Mouse (Mus musculus) adrenal gland, adult 2 months (tissue): ENCODE data around the gene Prokr1. TPM values are rescaled to one million over a fixed set of nuclear protein-coding genes. Genes with fewer than 3 reads are reported as not detected.
"Not testable (repeated sequence)": the region's sequence is repeated elsewhere in the genome, so short reads cannot be mapped to it uniquely, and the experiment has no call there.

Source experiments
- DNase-seq: peaks from one replicate; pipeline ENCODE4 v3.0.0; 2021
- long read RNA-seq: library from polyadenylated mRNA; stranded (forward); transcript quantifications from one replicate; pipeline ENCODE4 v2.0.0, GENCODE M21; 2021
- polyA plus RNA-seq: library from polyadenylated mRNA; depleted of rRNA; stranded (reverse); fragments of >200 nt; gene quantifications from 2 replicates; pipeline ENCODE4 v1.2.3, GENCODE M21; 2012; rRNA removed
- total RNA-seq, 2 experiments: library from RNA; stranded (reverse); gene quantifications; 2 replicates each; pipeline ENCODE4 v1.2.3; 2021

The Prokr1 gene
- total RNA-seq (under 1 TPM; 0.37 to 0.93 TPM), polyA plus RNA-seq (0.13 and 0.23 TPM in 2 replicates)
- long read RNA-seq, result 0 reads

- peak; percentile 75 for DNase-seq
These were observed at the start of gene Prokr1 for GRCm38 (mm10) chr6:87590394-87591281. Gene Prokr1 (minus strand): TSS chr6:87590743.

- no peak for DNase-seq
These were observed 47.7 kb upstream of the Prokr1 start for GRCm38 (mm10) chr6:87638134-87638660.

- DNase-seq, result no peak
These were observed 41.6 kb upstream of the Prokr1 start for GRCm38 (mm10) chr6:87632176-87632575.

- not testable (repeated sequence) for DNase-seq
These were observed 38.4 kb upstream of the Prokr1 start for GRCm38 (mm10) chr6:87628936-87629335.

GRCm38 (mm10) chr6:87623151-87623550, 32.6 kb upstream of the Prokr1 start:
- no peak for DNase-seq

- peak; percentile 75 for DNase-seq
These were observed 30.7 kb upstream of the Prokr1 start for GRCm38 (mm10) chr6:87621281-87621680.

- no peak for DNase-seq
These were observed 27.5 kb upstream of the Prokr1 start for GRCm38 (mm10) chr6:87618021-87618420.

- DNase-seq, result no peak
These were observed 25.1 kb upstream of the Prokr1 start for GRCm38 (mm10) chr6:87615696-87616083.

- DNase-seq, result peak; percentile 54
These were observed 24.5 kb upstream of the Prokr1 start for GRCm38 (mm10) chr6:87614794-87615695.

- DNase-seq, result peak; percentile 70
These were observed 9.3 kb upstream of the Prokr1 start for GRCm38 (mm10) chr6:87599825-87600224.

- DNase-seq, result no peak
These were observed 6.7 kb upstream of the Prokr1 start for GRCm38 (mm10) chr6:87597116-87597833.

- DNase-seq, result no peak
These were observed 3.6 kb upstream of the Prokr1 start for GRCm38 (mm10) chr6:87594188-87594587.

GRCm38 (mm10) chr6:87589718-87590393, 687 bp downstream of the Prokr1 start:
- DNase-seq, result no peak

GRCm38 (mm10) chr6:87583991-87584390, 6.6 kb downstream of the Prokr1 start:
- no peak for DNase-seq

GRCm38 (mm10) chr6:87583183-87583611, 7.3 kb downstream of the Prokr1 start:
- no peak for DNase-seq

GRCm38 (mm10) chr6:87582456-87582855, 8.1 kb downstream of the Prokr1 start:
- DNase-seq, result peak; percentile 29

- DNase-seq, result no peak
These were observed 9.0 kb downstream of the Prokr1 start for GRCm38 (mm10) chr6:87581581-87581980.

GRCm38 (mm10) chr6:87581071-87581470, 9.5 kb downstream of the Prokr1 start:
- DNase-seq, result no peak

GRCm38 (mm10) chr6:87578247-87578646, 12.3 kb downstream of the Prokr1 start:
- no peak for DNase-seq

GRCm38 (mm10) chr6:87576648-87577330, 13.8 kb downstream of the Prokr1 start:
- no peak for DNase-seq
